Mouse (Mus musculus): Measurements from ENCODE around the gene Heatr6. TPM values are rescaled to one million over a fixed set of nuclear protein-coding genes. Genes with fewer than 3 reads are reported as not detected.
A peak's percentile ranks its signal among the peaks of the same experiment; 100 is the strongest.

The Heatr6 gene
- total RNA-seq, 2 experiments from 2014 or later, result 12.6 to 14.8 TPM

DNA sequence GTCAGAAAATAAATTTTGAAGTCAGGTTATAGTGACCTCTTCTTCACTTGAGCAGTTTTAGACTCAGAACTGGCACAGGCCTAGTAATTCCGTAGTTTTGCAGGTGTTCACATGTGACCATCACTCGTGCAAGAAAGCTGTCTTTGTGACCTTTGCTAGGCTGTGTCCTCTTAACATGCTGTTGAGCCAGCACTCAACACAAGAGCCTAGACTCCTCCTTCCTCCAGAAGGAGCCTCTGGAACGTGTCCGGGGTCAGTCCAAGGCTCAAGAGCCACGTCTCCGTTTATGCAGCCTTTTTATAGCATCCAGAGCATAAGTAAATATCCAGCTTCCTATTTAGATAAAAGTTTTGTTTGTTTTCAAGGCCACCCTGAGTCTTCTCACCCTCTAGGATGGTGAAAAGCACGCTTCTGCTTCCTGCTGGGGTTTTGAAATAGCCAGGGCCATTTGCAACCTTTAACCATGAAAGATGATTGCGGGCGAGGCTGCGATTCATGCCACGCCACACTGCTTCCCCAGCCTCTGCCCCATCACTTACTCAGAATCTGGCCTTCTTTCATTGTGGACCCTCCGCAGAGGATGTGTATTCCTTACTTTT is 38.9 kb downstream of the Heatr6 start:
- intact Hi-C loops (cut with DNase I), result no loop called here
- no peak for DNase-seq (ENCODE audit: low spot score in 2 of 2)

DNA sequence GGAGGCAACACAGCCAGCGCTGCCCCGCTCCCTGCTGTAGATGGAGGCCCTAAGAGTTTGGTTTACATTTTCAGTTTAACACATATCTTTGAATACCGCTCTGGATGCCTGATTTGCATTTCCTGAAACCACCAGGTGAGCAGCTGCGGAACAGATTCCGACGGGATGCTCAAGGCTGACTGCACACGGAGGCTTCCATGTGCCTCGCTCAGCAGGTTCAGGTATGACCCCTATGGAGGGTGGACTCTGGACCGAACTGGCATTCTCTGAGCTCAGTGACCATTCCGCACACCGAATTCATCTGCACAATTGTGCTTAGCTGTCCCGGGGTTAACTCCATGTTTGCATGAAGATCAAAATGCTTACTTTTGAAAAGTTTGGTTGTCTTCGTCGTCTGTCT is 39.8 kb downstream of the Heatr6 start:
- intact Hi-C loops (cut with DNase I), result no loop called here
- no peak for DNase-seq (ENCODE audit: low spot score in 2 of 2)

DNA sequence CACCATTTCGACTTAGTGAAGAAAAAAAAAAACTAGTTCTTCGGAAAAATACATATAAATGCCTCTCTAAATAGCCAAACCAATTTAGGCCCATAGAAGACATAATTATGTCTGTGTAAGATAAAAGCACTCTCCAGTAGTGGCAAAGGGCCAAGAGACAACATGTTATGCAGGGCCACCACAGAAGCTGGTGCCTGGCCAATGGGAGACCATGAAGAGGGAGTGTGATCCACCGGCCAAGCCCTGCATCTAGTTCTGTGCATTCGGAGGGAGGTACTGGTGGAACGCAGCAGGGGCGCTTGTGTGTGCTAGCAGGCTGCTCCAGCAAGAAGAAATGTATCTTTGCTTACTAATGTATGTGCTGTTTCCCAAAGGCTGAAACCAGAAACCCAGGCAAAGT is 42.6 kb downstream of the Heatr6 start:
- intact Hi-C loops (cut with DNase I), result no loop called here

DNA sequence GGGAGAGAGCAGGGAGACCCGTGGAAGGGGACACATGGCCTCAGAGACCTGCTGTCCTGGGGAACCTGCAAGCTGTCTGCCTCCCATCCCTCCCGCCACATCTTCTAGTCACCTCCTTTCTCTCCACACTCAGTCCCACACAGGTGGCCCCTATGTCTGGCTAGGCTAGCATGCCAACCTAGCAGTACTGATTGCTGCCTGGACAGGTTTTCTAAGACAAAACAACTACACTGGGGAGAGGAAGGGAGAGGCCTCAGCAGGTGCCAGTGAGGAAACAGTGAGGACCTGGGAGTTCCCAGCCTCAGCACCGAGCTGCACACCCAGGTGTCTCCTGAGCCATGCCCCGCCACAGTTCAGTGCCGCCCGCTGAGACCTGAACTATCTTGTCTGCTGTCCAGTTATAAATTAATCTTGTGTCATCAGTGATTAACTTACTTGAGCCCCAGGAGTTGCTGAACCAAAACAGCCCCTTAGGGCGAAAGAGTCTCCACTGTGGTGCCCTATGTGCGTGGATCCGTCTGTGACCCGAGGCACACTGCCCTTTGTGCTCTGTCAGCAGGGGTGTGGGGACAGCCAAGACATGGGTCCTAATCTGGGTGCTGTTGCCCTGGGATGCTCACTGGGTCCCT is 43.6 kb downstream of the Heatr6 start:
- intact Hi-C loops (cut with DNase I), result no loop called here
- no peak for DNase-seq (ENCODE audit: low spot score in 2 of 2)

More for the DNA sequence above, 42.6 kb downstream of the Heatr6 start:
- DNase-seq (ENCODE audit: low spot score in 2 of 2), result peak; percentile 29 to 55

DNA sequence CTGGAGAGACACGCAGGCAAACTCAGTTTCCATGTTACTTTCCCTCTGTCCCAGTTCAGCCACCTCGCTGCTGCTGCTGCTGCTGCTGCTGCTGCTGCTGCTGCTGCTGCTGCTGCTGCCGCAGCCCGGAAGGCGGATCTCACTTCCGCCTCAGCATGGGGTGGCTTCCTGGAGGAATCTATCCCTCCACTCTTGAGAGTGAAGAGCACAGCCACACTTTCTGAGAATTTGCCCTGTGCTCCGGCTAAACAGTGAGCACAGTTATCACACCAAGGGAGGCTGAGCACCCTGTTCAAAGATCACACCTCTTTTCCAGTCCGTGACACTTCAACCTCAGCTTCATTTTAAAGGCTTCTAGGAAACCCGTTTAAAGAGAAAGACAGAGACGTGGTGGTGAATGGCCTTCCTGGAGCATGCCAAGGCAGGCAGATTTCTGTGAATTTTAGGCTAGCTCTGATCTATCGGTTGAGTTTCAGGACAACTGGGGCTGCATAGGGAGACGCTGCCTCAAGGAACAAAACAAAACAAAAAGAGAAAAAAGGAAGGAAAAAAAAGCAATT is 46.5 kb downstream of the Heatr6 start:
- DNase-seq (ENCODE audit: low spot score in 2 of 2), result no peak
- intact Hi-C loops (cut with DNase I), result no loop called here

DNA sequence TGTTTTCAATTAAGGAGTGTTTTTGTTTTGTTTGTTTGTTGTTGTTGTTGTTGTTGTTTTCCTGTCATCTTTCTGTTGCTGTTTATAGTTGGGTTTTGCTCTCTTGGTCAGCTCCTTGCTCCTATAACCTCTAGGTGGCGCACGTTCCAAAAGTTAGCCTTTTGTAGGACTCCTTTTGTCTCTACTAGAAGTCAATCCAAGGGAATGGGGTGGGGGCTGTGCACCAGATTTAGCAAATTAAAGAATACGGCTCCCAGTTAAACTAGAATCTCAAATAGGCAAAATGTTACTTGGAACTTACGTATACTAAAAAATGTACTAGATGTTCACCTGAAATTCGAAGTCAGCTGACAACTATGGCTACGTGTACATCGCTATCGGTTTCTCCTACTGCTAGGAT is 48.7 kb downstream of the Heatr6 start:
- DNase-seq (ENCODE audit: low spot score in 2 of 2), result peak in 1 of 2 experiments; percentile 20
- intact Hi-C loops (cut with DNase I), result no loop called here

DNA sequence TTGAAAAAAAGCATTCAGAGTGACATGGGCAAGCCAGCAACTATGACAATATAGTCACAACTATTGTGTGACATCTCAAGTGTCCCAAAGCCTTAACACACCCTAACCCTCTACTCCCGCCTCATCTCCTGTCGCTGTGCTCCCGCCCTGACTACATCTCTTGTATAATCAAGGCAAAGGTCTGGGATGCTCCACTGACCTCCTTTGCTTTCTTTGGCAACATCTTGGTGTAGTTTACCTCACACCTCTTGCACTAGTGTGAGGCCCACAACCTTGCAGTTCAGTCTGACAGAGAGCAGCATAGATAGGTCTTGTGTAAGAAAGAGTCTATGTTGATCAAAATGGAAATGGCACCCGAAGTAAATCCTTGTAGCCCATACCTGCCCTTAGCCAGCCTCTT is 49.1 kb downstream of the Heatr6 start:
- no peak for DNase-seq (ENCODE audit: low spot score in 2 of 2)
- intact Hi-C loops (cut with DNase I), result no loop called here

DNA sequence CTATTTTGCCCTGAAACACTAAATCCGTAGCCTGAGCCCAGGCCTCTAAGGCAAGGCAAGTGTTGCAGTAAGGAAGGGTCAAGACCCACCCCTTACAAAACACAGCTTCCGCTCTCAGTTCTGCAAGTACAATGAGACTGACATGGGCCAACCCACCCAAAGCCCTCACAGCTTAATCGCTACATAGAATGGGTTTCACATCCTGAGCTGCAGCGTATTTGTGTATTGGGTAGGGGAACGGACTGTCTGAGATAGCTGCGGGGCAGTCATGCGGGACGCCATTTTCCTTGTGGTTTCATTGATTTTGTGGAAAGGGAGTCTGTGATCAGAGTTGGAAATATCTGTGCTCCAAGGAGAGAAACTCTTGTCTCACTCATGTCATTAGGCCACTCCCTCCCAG is 56.9 kb downstream of the Heatr6 start:
- no peak for DNase-seq (ENCODE audit: low spot score in 2 of 2)

DNA sequence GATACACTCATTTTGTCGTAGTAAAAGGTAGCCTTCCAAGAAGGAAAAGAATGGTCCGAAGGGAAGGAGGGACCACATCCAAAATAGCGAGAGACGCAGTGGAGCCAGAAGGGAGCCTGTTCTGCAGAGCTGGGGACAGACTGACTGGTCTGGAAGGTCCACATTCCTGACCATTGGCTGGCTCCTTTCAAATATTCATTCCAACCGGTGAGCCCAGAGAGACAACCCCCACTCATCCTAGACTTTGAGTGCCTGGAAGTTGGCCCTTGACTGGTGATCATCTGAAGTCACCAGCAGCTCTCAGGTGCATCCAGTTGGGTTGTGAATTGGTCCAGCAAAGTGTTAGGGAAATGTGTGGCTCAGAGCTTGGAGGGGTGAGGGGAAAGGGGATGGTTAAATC is 61.7 kb downstream of the Heatr6 start:
- no peak for DNase-seq (ENCODE audit: low spot score in 2 of 2)
- intact Hi-C loops (cut with DNase I), result loop anchor here (10.0 kb wide), 1 partner anchor 120 kb away; no protein-coding TSS in a partner anchor

More for the DNA sequence above, 56.9 kb downstream of the Heatr6 start:
- intact Hi-C loops (cut with DNase I), result loop anchor here (10.0 kb wide), 1 partner anchor 124 kb away; no protein-coding TSS in a partner anchor

DNA sequence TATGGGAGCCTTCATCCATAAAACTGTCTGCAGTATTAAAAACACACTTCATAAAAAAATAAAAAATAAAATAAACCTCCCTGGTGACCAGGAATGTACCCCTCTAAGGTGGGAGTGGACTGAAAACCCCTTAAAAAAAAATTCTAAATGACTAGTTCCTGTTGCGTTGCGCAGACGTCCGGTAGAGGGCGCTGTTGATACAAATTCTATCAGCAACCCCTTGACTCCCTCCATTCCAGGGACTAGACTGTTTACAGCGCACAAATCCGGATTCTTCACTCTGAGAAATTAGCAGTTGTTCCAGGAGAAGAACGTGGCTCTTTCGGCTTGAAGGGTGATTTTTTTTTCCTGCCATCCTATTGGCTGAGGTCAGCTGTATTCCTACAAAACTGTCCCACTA is 62.1 kb downstream of the Heatr6 start:
- DNase-seq (ENCODE audit: low spot score in 2 of 2), result peak; percentile 62 to 65
- intact Hi-C loops (cut with DNase I), result loop anchor here (10.0 kb wide), 1 partner anchor 119 kb away; no protein-coding TSS in a partner anchor

DNA sequence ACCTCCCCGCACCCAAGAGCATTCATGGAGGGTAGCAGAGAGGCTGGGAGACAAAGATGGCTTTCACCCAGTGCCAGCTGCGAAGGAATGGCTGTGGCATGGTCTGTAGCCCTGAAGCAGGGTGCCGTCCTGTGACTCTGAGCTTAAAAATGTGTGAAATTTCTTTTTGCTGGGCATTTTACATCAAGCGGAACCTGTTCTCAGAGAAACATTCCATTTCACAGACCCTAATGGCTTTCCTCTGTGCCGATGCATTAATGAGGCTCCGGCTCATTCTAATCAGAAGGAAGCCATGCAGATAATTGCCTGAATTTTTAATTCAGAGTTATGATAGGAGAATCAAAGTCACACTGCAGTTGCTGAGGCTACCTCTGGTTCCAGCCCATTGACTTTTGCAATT is 63.6 kb downstream of the Heatr6 start:
- intact Hi-C loops (cut with DNase I), result loop anchor here (10.0 kb wide), 1 partner anchor 118 kb away; no protein-coding TSS in a partner anchor

DNA sequence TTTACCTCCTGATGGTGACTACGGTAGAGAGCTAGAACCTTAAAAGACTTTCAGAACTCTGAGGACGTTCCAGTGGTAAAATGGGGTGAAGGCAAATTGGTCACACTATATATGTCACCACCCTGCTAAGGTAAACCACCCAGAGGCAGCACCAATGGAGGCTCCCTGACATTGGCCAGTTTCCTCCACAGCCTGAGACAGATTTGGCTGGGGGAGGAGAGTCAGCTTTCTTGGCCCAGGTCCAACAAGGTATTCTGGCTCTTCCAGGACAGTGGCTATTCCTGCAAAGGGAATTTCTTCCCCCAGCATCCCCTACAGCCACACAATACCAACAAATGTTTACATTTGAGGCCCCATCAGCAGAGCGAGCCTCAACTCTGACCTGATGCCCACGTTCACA is 64.5 kb downstream of the Heatr6 start:
- intact Hi-C loops (cut with DNase I), result loop anchor here (10.0 kb wide), 1 partner anchor 117 kb away; no protein-coding TSS in a partner anchor
- DNase-seq (ENCODE audit: low spot score in 2 of 2), result no peak

More for the DNA sequence above, 63.6 kb downstream of the Heatr6 start:
- no peak for DNase-seq (ENCODE audit: low spot score in 2 of 2)

DNA sequence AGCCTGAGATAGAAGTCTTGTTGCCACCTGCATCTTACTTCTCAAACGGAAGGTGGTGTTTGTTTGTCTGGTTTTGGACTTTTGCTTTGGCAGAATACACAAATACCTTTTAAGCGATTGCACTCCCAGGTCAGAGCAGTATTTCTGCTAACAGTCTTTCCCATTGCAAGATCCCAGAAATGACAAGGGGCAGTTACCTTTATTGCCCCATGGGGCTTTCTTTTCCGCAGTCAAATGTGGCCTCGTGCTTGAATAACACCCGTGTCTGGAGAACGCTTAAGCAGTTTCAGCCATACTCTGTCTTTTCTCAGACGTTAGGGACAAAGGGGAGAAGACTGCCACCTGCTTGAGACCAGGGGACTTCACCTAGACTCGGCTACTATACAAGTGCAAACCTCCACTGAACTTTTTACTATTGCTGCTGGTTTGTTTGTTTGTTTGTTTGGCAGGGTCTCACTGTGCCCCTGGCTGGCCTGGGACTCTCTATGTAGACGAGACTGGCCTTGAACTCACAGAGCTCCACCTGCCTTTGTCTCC is 65.2 kb downstream of the Heatr6 start:
- no peak for DNase-seq (ENCODE audit: low spot score in 2 of 2)

DNA sequence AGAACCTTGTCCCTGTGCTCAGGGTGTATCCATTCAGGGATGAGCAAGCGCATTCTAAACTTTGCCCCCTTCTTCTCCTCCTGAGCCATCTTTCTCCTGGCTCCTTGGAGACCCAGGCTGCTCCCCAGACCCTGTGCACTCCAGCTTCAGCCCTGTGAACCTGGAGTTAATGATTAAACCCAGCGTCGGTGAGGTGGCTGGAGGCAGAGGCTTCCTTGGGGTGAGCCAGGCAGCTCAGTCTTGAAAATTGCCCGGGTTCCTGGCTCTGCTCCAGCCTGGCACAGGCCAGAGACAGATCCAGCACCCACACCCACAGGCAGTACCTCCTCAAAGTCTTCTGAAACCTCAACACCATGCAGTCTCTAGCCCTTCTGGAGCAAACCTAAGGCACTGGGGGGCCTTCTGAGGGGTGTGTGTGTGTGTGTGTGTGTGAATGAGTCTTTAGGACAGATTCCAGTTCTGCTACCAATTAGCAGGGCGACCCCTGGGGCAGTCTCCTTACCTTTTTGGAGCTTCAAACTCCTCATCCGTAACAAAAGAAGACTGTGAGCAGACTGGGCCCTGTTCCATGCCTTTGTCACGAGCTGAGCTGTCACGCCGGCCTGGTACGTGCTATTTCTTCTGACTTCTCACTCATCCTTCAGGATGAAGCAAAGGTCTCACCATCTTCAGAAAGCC is 66.4 kb downstream of the Heatr6 start:
- intact Hi-C loops (cut with DNase I), result loop anchor here (10.0 kb wide), 1 partner anchor 115 kb away; no protein-coding TSS in a partner anchor
- DNase-seq (ENCODE audit: low spot score in 2 of 2), result no peak

More for the DNA sequence above, 65.2 kb downstream of the Heatr6 start:
- intact Hi-C loops (cut with DNase I), result loop anchor here (10.0 kb wide), 1 partner anchor 116 kb away; no protein-coding TSS in a partner anchor

DNA sequence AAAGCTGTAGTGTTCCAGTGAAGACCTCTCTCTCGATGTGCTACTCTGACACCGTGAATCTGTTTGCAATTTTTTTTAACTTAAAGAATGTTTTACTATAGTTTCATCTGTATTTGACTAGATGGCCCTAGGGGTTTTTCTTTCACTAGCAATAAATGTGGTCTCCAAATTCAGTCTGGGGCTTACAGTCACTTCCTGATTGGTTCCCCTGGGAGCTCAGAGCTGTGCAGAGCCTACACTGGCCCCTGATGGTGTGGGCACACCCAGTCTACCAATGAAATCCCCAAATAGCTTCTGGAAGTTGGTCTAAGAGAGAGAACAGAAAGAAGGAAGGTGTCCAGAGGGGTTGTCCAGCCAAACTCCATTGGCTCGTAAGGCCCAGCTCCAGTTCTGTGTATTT is 72.6 kb downstream of the Heatr6 start:
- intact Hi-C loops (cut with DNase I), result no loop called here
- no peak for DNase-seq (ENCODE audit: low spot score in 2 of 2)

DNA sequence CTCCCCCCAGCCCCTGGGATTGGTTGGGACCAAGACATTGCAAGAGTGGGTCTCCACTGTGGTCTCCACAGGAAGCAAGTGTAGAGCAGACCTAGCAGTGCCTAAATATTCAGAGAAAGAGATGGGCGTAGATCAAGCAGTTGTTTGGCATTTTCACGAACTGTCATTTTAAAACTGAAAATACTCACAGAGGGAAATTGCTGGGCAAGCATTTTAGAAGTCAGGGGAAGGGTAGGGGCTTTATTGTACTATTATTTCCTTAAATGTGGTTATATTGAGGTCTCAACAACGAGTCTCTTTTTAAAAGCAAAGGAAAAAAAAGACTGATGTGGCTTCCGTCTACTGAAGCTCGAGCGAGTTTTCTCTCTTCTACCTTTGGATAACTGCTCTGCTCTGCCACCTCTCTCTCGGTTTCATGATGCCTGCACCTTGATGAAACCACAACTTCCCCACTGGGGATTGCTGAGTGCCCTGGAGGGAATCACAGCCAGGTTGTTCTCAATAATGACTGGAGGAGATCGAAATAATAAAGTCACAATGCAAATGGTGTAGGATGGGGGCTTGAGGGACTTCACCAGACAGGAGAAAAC is 75.2 kb downstream of the Heatr6 start:
- intact Hi-C loops (cut with DNase I), result no loop called here
- no peak for DNase-seq (ENCODE audit: low spot score in 2 of 2)

DNA sequence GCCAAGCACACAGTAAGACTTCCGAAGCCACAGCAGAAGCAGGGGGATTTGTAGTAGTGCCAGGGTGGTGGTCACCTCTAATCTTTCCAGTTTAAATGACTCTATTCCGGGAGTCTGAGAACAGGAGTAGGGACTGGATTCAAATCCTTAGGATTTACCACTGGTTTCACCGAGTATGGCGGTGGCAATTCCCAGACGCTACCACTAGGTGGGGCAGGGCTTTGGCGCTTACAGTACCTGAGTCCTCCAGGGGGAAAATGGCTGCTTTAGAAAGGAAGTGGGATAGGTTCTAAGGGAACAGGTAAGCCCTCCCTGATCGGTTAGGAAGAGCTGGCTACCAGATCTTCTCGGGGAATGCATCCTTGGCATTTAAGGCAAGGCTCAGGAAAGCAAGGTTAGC is 78.9 kb downstream of the Heatr6 start:
- intact Hi-C loops (cut with DNase I), result no loop called here
- DNase-seq (ENCODE audit: low spot score in 2 of 2), result no peak
